Mouse (Mus musculus) kidney, adult 2 months (tissue): ENCODE data around the gene Nsg2.

Experiments used
- CTCF ChIP-seq: fragments of 200-500 bp; conservative IDR thresholded peaks from 2 replicates; pipeline ENCODE4 v1.5.1; 2011; ENCODE audit warnings: low read depth, mild to moderate bottlenecking, control low read depth, low read length, moderate library complexity, mixed read lengths; ENCODE audit not compliant: insufficient read depth, insufficient read length
- POLR2A ChIP-seq: fragments of 200-500 bp; IDR thresholded peaks from one replicate; pipeline ENCODE4 v1.6.1; 2011; ENCODE audit warnings: low read depth, low read length, control low read depth

GRCm38 (mm10) chr11:32010663-32010970, 10.4 kb downstream of the Nsg2 start:
- TF ChIP-seq POLR2A (no peak), CTCF (no peak)
